Mouse (Mus musculus): ENCODE measurements around the gene 4930451I11Rik. TPM values are rescaled to one million over a fixed set of nuclear protein-coding genes. Genes with fewer than 3 reads are reported as not detected.

Gene 4930451I11Rik
- polyA plus RNA-seq, 1 experiment from 2014 or later: 0.43 TPM

DNA sequence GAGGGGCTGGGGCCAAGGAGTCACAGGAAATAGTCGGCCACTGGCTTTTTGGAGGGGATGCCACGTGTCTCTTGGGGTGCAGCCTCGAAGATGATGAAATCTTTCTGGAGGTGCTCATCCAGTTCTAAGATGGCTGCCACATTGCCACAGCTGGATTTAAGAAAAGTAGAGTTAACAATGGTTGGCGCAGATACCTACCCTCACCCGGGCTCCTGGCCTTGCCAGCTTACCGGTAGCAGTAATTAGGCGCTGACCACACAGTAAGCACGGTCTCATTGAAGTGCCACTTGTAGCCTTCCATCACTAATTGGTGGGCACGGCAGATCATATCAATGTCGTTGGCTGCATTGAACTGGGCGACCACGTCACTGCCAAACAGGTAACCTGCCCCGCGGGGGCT lies 45.3 kb downstream of the 4930451I11Rik start:
- Histone ChIP-seq H3K27ac (replicated peaks) (no peak overlapping the region), H3K9me3 (no peaks in the 10 kb centered on the region), H3K9ac (no peak overlapping the region), H3K27me3 (no peaks in the 10 kb centered on the region), H3K4me1 (replicated peaks) (peaks cover 22% of the 10 kb centered on the region), H3K4me2 (no peak overlapping the region), H3K36me3 (peaks cover 50% of the 10 kb centered on the region), H3K4me3 (no peak overlapping the region)
- ATAC-seq (ENCODE audit: low FRiP score, low read depth): no peak
- 94% methylated on average over 14 of the region's 14 CpGs for WGBS

DNA sequence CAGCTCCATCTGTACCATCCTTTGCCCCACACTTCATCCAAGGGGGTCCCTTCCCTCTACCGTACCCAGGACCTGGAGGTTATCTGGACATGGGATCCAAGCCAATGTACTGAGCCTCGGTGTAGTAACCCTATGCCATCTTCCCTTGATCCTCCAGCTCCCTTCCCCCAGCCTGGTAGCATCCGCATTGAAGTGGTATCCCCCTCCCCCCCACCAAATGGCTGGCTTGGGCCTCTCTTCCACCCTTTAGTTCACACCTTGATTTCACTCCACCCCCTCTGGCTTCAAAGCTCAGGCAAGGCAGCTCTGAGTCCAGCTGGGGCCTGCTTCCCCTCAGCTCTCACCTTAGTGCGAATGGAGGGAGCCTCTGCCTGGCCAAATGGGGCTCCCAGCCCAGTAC lies 46.4 kb downstream of the 4930451I11Rik start:
- ATAC-seq (ENCODE audit: low FRiP score, low read depth): no peak
- no peak overlapping the region for H3K4me3 ChIP-seq
- H3K27ac ChIP-seq (replicated peaks): no peak overlapping the region
- H3K9ac ChIP-seq: no peak overlapping the region
- 90% methylated on average over 4 of the region's 4 CpGs for WGBS
- H3K4me2 ChIP-seq: no peak overlapping the region
- H3K27me3 ChIP-seq: no peaks in the 10 kb centered on the region
- peaks cover 22% of the 10 kb centered on the region for H3K4me1 ChIP-seq (replicated peaks)
- peaks cover 49% of the 10 kb centered on the region for H3K36me3 ChIP-seq
- no peaks in the 10 kb centered on the region for H3K9me3 ChIP-seq

GRCm38 (mm10) chr7:126784469-126784868 lies 47.0 kb downstream of the 4930451I11Rik start:
- WGBS: 86% methylated on average over 7 of the region's 7 CpGs
- H3K4me2 ChIP-seq: no peak overlapping the region
- H3K4me3 ChIP-seq: no peak overlapping the region
- ATAC-seq (ENCODE audit: low FRiP score, low read depth): no peak
- no peak overlapping the region for H3K27ac ChIP-seq (replicated peaks)
- peaks cover 43% of the 10 kb centered on the region for H3K36me3 ChIP-seq
- peaks cover 22% of the 10 kb centered on the region for H3K4me1 ChIP-seq (replicated peaks)
- no peaks in the 10 kb centered on the region for H3K9me3 ChIP-seq
- H3K9ac ChIP-seq: no peak overlapping the region
- no peaks in the 10 kb centered on the region for H3K27me3 ChIP-seq

DNA sequence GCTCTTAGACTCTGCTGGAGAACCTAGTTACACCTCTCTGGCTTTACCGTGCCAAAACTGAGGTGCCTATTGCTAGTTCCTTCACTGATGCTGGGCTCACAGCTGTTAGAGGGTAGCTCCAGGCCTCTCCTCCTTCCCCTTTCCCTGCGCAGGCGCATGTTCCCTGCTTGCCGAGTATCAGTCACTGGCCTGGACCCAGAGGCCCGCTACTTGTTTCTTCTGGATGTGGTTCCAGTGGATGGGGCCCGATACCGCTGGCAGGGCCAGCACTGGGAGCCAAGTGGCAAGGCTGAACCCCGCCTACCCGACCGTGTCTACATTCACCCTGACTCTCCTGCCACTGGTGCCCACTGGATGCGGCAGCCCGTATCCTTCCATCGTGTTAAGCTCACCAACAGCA lies 48.7 kb downstream of the 4930451I11Rik start:
- H3K9ac ChIP-seq: no peak overlapping the region
- 85% methylated on average over 13 of the region's 13 CpGs for WGBS
- no peak for ATAC-seq (ENCODE audit: low FRiP score, low read depth)
- no peaks in the 10 kb centered on the region for H3K27me3 ChIP-seq
- peaks cover 39% of the 10 kb centered on the region for H3K4me1 ChIP-seq (replicated peaks)
- H3K27ac ChIP-seq (replicated peaks): no peak overlapping the region
- H3K4me3 ChIP-seq: no peak overlapping the region
- H3K4me2 ChIP-seq: no peak overlapping the region
- H3K9me3 ChIP-seq: no peaks in the 10 kb centered on the region
- H3K36me3 ChIP-seq: peaks cover 27% of the 10 kb centered on the region

DNA sequence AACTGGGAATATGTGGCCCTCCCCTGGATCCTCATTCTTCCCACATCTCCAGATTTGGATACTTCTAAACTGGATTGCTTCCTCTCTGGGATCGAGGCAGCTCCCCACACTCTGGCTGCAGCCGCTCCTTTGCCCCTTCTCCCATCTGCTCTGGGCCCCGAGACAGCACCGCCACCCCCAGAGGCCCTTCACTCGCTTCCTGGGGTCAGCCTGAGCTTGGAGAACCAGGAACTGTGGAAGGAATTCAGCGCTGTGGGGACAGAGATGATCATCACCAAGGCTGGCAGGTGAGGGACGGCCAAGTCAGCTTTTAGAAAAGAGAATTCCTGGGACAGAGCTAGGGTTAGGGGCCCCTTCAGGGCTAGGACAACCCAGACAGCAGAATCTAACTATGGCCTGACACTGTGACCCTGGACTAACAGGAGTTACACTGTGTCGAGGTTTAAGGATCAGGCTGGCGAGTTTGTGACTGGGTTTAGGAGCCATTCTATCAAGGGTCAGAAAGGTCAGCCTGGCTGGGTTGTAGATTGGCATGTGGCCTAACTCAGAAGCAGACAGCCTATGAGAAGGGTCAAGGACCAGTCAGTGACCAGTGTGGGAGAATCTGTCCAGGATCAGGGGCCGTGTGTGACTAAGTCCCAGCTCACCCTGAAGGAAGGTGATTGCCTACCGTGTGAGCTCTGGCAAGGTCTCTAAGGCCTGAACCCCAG lies 49.6 kb downstream of the 4930451I11Rik start:
- peak overlapping the region; percentile 95 for H3K4me2 ChIP-seq
- H3K9ac ChIP-seq: peak overlapping the region; percentile 59; the same call in 1 of the 2 replicates
- ATAC-seq (ENCODE audit: low FRiP score, low read depth): no peak
- H3K27me3 ChIP-seq: no peaks in the 10 kb centered on the region
- peaks cover 45% of the 10 kb centered on the region for H3K4me1 ChIP-seq (replicated peaks)
- WGBS: 45% methylated on average over 11 of the region's 11 CpGs
- no peaks in the 10 kb centered on the region for H3K9me3 ChIP-seq
- H3K36me3 ChIP-seq: peaks cover 18% of the 10 kb centered on the region
- H3K27ac ChIP-seq (replicated peaks): no peak overlapping the region; the same call in 1 of the 2 replicates
- H3K4me3 ChIP-seq: no peak overlapping the region

DNA sequence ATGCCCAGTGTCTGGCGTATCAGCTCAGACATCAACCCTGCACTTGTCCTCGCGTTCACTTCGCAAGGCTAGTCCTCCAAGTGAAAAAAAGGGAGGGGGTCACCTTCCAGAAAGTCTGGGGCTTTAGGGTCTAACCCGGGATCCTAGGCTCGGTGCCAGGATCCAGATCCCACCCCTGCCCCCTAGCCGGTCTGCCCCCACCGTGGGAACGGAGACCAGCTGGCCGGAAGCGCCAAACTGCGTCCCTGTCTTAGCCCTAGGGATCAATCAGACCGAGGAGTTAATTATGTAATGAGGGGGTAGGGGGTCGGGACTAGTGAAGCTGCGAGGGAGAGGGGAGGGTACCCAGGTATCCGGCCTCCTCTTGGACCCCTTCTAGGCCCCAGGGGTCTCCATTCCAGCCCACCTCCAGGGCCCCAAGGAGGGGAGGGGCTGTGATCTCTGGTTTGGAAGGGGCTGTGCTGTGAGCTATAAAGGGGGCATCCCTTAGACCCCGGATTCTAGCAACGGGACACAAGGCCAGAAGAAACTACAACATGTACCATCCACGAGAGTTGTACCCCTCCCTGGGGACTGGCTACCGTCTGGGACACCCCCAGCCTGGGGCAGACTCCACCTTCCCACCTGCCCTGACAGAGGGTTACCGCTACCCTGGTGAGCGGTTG lies 50.3 kb downstream of the 4930451I11Rik start, which contains the start of gene Tbx6:
Gene Tbx6 (plus strand): TSS at position 513 of the 665 bp plus-strand sequence.
- Histone ChIP-seq H3K4me1 (replicated peaks) (peaks cover 50% of the 10 kb centered on the region), H3K9ac (peak within 1 kb of the TSS; percentile 59), H3K4me2 (peak within 1 kb of the TSS; percentile 95), H3K27me3 (no peaks in the 10 kb centered on the region), H3K4me3 (peak within 1 kb of the TSS; percentile 43), H3K36me3 (peaks cover 11% of the 10 kb centered on the region), H3K27ac (replicated peaks) (peak within 1 kb of the TSS; percentile 76), H3K9me3 (no peaks in the 10 kb centered on the region)
- peak; percentile 19; the same call in 1 of the 2 replicates for ATAC-seq (ENCODE audit: low FRiP score, low read depth)
- 5% methylated on average over 22 of the region's 22 CpGs for WGBS

Other genes with a start within 250 kb of the 4930451I11Rik start
- gene Apobr, start 246.7 kb downstream of the 4930451I11Rik start, polyA plus RNA-seq (2015; fragmentation: Nextera tagmentation; extraction: Ambion mirVana): 0.46 and 0.52 TPM in 2 replicates
- gene Cln3, start 245.8 kb downstream of the 4930451I11Rik start, polyA plus RNA-seq (2015; fragmentation: Nextera tagmentation; extraction: Ambion mirVana): 33.4 and 37.2 TPM in 2 replicates
- not detected in 2 replicates for gene Il27, start 236.7 kb downstream of the 4930451I11Rik start, polyA plus RNA-seq (2015; fragmentation: Nextera tagmentation; extraction: Ambion mirVana)
- gene Nupr1, start 200.8 kb downstream of the 4930451I11Rik start, polyA plus RNA-seq (2015; fragmentation: Nextera tagmentation; extraction: Ambion mirVana): 11.7 and 14.9 TPM in 2 replicates
- gene Sgf29, start 182.3 kb downstream of the 4930451I11Rik start, polyA plus RNA-seq (2015; fragmentation: Nextera tagmentation; extraction: Ambion mirVana): 58.7 and 61.0 TPM in 2 replicates
- 7.3 and 10.5 TPM in 2 replicates for gene Sult1a1, start 155.2 kb downstream of the 4930451I11Rik start, polyA plus RNA-seq (2015; fragmentation: Nextera tagmentation; extraction: Ambion mirVana)
- 139 and 143 TPM in 2 replicates for gene Bola2, start 136.2 kb downstream of the 4930451I11Rik start, polyA plus RNA-seq (2015; fragmentation: Nextera tagmentation; extraction: Ambion mirVana)
- 16.2 and 16.7 TPM in 2 replicates for gene Slx1b, start 135.9 kb downstream of the 4930451I11Rik start, polyA plus RNA-seq (2015; fragmentation: Nextera tagmentation; extraction: Ambion mirVana)
- gene Coro1a, start 123.9 kb downstream of the 4930451I11Rik start, polyA plus RNA-seq (2015; fragmentation: Nextera tagmentation; extraction: Ambion mirVana): 104 and 108 TPM in 2 replicates
- 107 and 115 TPM in 2 replicates for gene Mapk3, start 72.0 kb downstream of the 4930451I11Rik start, polyA plus RNA-seq (2015; fragmentation: Nextera tagmentation; extraction: Ambion mirVana)
- gene Gdpd3, start 65.3 kb downstream of the 4930451I11Rik start, polyA plus RNA-seq (2015; fragmentation: Nextera tagmentation; extraction: Ambion mirVana): 1.5 TPM in 2 replicates
- 191 and 203 TPM in 2 replicates for gene Ypel3, start 54.7 kb downstream of the 4930451I11Rik start, polyA plus RNA-seq (2015; fragmentation: Nextera tagmentation; extraction: Ambion mirVana)
- 0.62 and 0.75 TPM in 2 replicates for gene Tbx6, start 50.2 kb downstream of the 4930451I11Rik start, polyA plus RNA-seq (2015; fragmentation: Nextera tagmentation; extraction: Ambion mirVana)
- 174 and 176 TPM in 2 replicates for gene Ppp4c, start 39.1 kb downstream of the 4930451I11Rik start, polyA plus RNA-seq (2015; fragmentation: Nextera tagmentation; extraction: Ambion mirVana)
- 49.9 and 60.8 TPM in 2 replicates for gene Fam57b, start 34.0 kb downstream of the 4930451I11Rik start, polyA plus RNA-seq (2015; fragmentation: Nextera tagmentation; extraction: Ambion mirVana)
- gene Doc2a, start 15.8 kb upstream of the 4930451I11Rik start, polyA plus RNA-seq (2015; fragmentation: Nextera tagmentation; extraction: Ambion mirVana): 28.2 and 28.8 TPM in 2 replicates
- gene Hirip3, start 30.3 kb upstream of the 4930451I11Rik start, polyA plus RNA-seq (2015; fragmentation: Nextera tagmentation; extraction: Ambion mirVana): 22.6 and 24.0 TPM in 2 replicates
- gene Ino80e, start 30.7 kb upstream of the 4930451I11Rik start, polyA plus RNA-seq (2015; fragmentation: Nextera tagmentation; extraction: Ambion mirVana): 91.5 and 94.6 TPM in 2 replicates
- gene Taok2, start 53.1 kb upstream of the 4930451I11Rik start, polyA plus RNA-seq (2015; fragmentation: Nextera tagmentation; extraction: Ambion mirVana): 56.2 and 58.1 TPM in 2 replicates
- 28.6 and 30.4 TPM in 2 replicates for gene Tmem219, start 91.3 kb upstream of the 4930451I11Rik start, polyA plus RNA-seq (2015; fragmentation: Nextera tagmentation; extraction: Ambion mirVana)
- 118 and 130 TPM in 2 replicates for gene Kctd13, start 97.2 kb upstream of the 4930451I11Rik start, polyA plus RNA-seq (2015; fragmentation: Nextera tagmentation; extraction: Ambion mirVana)
- 9.8 and 10.1 TPM in 2 replicates for gene Asphd1, start 117.9 kb upstream of the 4930451I11Rik start, polyA plus RNA-seq (2015; fragmentation: Nextera tagmentation; extraction: Ambion mirVana)
- gene Sez6l2, start 118.9 kb upstream of the 4930451I11Rik start, polyA plus RNA-seq (2015; fragmentation: Nextera tagmentation; extraction: Ambion mirVana): 49.3 and 55.9 TPM in 2 replicates
- gene Cdipt, start 144.3 kb upstream of the 4930451I11Rik start, polyA plus RNA-seq (2015; fragmentation: Nextera tagmentation; extraction: Ambion mirVana): 131 and 140 TPM in 2 replicates
- 0.67 and 1.4 TPM in 2 replicates for gene Cdiptos, start 144.5 kb upstream of the 4930451I11Rik start, polyA plus RNA-seq (2015; fragmentation: Nextera tagmentation; extraction: Ambion mirVana)
- gene Mvp, start 183.0 kb upstream of the 4930451I11Rik start, polyA plus RNA-seq (2015; fragmentation: Nextera tagmentation; extraction: Ambion mirVana): 4.8 and 5.5 TPM in 2 replicates
- 0.28 TPM in 1 of 2 replicates, not detected in the other for gene Pagr1b, start 184.8 kb upstream of the 4930451I11Rik start, polyA plus RNA-seq (2015; fragmentation: Nextera tagmentation; extraction: Ambion mirVana)
- 28.1 and 46.9 TPM in 2 replicates for gene Pagr1a, start 185.7 kb upstream of the 4930451I11Rik start, polyA plus RNA-seq (2015; fragmentation: Nextera tagmentation; extraction: Ambion mirVana)
- 63.3 and 77.5 TPM in 2 replicates for gene Gm42742, start 189.5 kb upstream of the 4930451I11Rik start, polyA plus RNA-seq (2015; fragmentation: Nextera tagmentation; extraction: Ambion mirVana)
- gene Prrt2, start 189.6 kb upstream of the 4930451I11Rik start, polyA plus RNA-seq (2015; fragmentation: Nextera tagmentation; extraction: Ambion mirVana): 54.2 and 62.4 TPM in 2 replicates
- 84.0 and 87.3 TPM in 2 replicates for gene Maz, start 195.4 kb upstream of the 4930451I11Rik start, polyA plus RNA-seq (2015; fragmentation: Nextera tagmentation; extraction: Ambion mirVana)
- gene Kif22, start 210.8 kb upstream of the 4930451I11Rik start, polyA plus RNA-seq (2015; fragmentation: Nextera tagmentation; extraction: Ambion mirVana): 26.1 and 31.7 TPM in 2 replicates